Mouse (Mus musculus): ENCODE measurements at regions not wholly inside any gene's neighbourhood (a gene's known extent, or its start where the extent isn't known, plus 50 kb on each side); places are given as distances from the start of the nearest gene placed in this dataset.

- TF ChIP-seq CTCF (IDR thresholded peaks at IDR 0.05; ENCODE audit: low read depth) (no peak), EP300 (optimal IDR thresholded peaks at IDR 0.05) (no peak)
These were observed 134.4 kb upstream of the Slc35f3 start for GRCm38 (mm10) chr8:126163954-126164353.

Data from stomach, postnatal 0 days (tissue).